Comparison of ENCODE assay signal across 10 mouse cellular contexts in the genomic region with DNA sequence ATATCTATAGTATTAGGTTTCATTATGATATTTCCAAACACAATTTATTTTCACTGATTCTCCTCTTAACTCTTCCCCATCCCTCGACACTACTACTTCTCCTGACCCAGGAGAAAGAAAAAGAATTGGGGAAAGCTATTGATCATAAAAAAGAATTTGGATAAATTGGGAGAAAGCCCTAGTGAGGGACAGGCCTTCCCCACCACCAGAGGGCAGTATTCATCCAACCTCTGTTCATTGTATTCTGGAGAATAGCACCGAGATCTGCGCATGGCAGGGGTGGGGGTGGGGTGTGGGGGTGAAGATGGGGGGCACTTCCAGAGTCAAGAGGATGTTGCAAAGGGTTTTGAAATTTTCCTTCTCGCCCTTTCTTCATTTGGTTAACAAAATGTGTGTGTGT. TPM values are rescaled to one million over a fixed set of nuclear protein-coding genes. Genes with fewer than 3 reads are reported as not detected.
A peak's percentile ranks its signal among the peaks of the same experiment; 100 is the strongest.
DNase-seq lines count a peak whose midpoint lies in the region; ATAC-seq and TF ChIP-seq lines count a peak whose summit lies in the region.
"Had no signal": no experiment of that assay in that cellular context is flagged by ENCODE, and none has a peak within 500 bp of the region (broad histone marks: within the 10 kb centered on the region; RNA-seq: fewer than 3 reads in every experiment).

No protein-coding gene starts in this region.

- ATAC-seq in cerebellum, adult (ENCODE audit: insufficient number of reproducible peaks, low FRiP score, low TSS enrichment): no peak

- no peak for DNase-seq in cerebellum, adult 2 months
- DNase-seq in left cerebral cortex, postnatal 14 days (ENCODE audit: low spot score in 2 of 2): peak; percentile 15 to 29
- no peak for DNase-seq in left cerebral cortex, adult 11 months (ENCODE audit: low spot score)
- DNase-seq in MEL (ENCODE audit: low read depth, low spot score): peak; percentile 16
- DNase-seq in heart, postnatal 36 days: peak; percentile 16 to 18
- peak; percentile 34 for DNase-seq in splenic B cell, adult 2 months (ENCODE audit: low read depth, low spot score)
- no peak for DNase-seq in cerebellum, adult 9-11 months

- 64% methylated on average over 4 of the region's 4 CpGs for WGBS in cerebellum, adult 2 months

- no peak for TF ChIP-seq EP300 in MEL (IDR thresholded peaks at IDR 0.05; ENCODE audit: low read depth in 1 of 2, low read length in 2 of 2)

- H3K9me3 ChIP-seq in MEL (replicated peaks; ENCODE audit: insufficient read depth, low read length): no peaks in the 10 kb centered on the region
- H3K9me3 ChIP-seq: heart, embryonic 13.5 days had no signal

- H3K4me1 ChIP-seq in cerebellum, adult 2 months (ENCODE audit: control insufficient read depth, insufficient read depth, low read length): no peaks in the 10 kb centered on the region; the same call in 1 of the 2 replicates
- H3K4me1 ChIP-seq in MEL (ENCODE audit: control insufficient read depth in 1 of 2, insufficient read depth in 2 of 2, low read length in 2 of 2): no peaks in the 10 kb centered on the region

- H3K4me3 ChIP-seq in cerebellum, adult 2 months (replicated peaks; ENCODE audit: insufficient read depth, low read depth, low read length): no peak overlapping the region
- H3K4me3 ChIP-seq in MEL (ENCODE audit: control insufficient read depth in 1 of 2, insufficient read depth in 1 of 2, low read depth in 2 of 2, low read length in 2 of 2): no peak overlapping the region
- H3K4me3 ChIP-seq: heart, embryonic 13.5 days had no signal

- intact Hi-C loops in left cerebral cortex, postnatal 14 days (cut with DNase I): no loop called here
- intact Hi-C loops in heart, postnatal 36 days (cut with DNase I): loop anchor here (5.0 kb wide), 1 partner anchor 738 kb away; no protein-coding TSS in a partner anchor

- H3K27ac ChIP-seq in cerebellum, adult 2 months (ENCODE audit: insufficient read depth, low read length): no peak overlapping the region
- H3K27ac ChIP-seq in MEL (ENCODE audit: control insufficient read depth, low read depth, low read length): no peak overlapping the region
- H3K27ac ChIP-seq: heart, embryonic 13.5 days had no signal

- 0 out of 2 replicates have a peak, but pooled peaks have one; percentile 20 for TF ChIP-seq CTCF in cerebellum, adult 2 months (IDR thresholded peaks at IDR 0.05; ENCODE audit: borderline replicate concordance, insufficient read depth, low read depth, low read length)
- TF ChIP-seq CTCF in MEL (IDR thresholded peaks at IDR 0.05 in 2 of 3, conservative IDR thresholded peaks at IDR 0.05 in 1 of 3; ENCODE audit: control insufficient read depth in 1 of 3, insufficient read depth in 1 of 3, low read depth in 2 of 3, low read length in 3 of 3, poor library complexity in 1 of 3, severe bottlenecking in 1 of 3): peak; percentile 15 to 63 (median 57); a peak in 4 of 6 replicates

- no peaks in the 10 kb centered on the region for H3K79me2 ChIP-seq in MEL (ENCODE audit: control insufficient read depth, insufficient read depth, low read length, poor library complexity)

- TF ChIP-seq RAD21 in MEL (IDR thresholded peaks at IDR 0.05; ENCODE audit: low read depth, low read length): peak; percentile 43

- no peaks in the 10 kb centered on the region for H3K27me3 ChIP-seq in cerebellum, adult 2 months (ENCODE audit: control insufficient read depth, insufficient read depth, low read length)
- H3K27me3 ChIP-seq in MEL (ENCODE audit: control insufficient read depth in 1 of 2, insufficient read depth in 2 of 2, low read length in 2 of 2): no peaks in the 10 kb centered on the region
- H3K27me3 ChIP-seq in splenic B cell, adult 2 months (ENCODE audit: control insufficient read depth, insufficient read depth, low read length, poor library complexity, severe bottlenecking): no peaks in the 10 kb centered on the region
- H3K27me3 ChIP-seq: heart, embryonic 13.5 days had no signal

- no peak for TF ChIP-seq POLR2A in cerebellum, adult 2 months (IDR thresholded peaks at IDR 0.05; ENCODE audit: borderline replicate concordance, insufficient read depth, low read length)
- TF ChIP-seq POLR2A in MEL (IDR thresholded peaks at IDR 0.05; ENCODE audit: control insufficient read depth in 1 of 2, insufficient read depth in 1 of 2, low read depth in 1 of 2, low read length in 2 of 2, poor library complexity in 1 of 2): no peak

- H3K9ac ChIP-seq in MEL (ENCODE audit: control insufficient read depth, low read depth, low read length, poor library complexity, severe bottlenecking): no peak overlapping the region
- H3K9ac ChIP-seq: heart, embryonic 13.5 days had no signal

- no peaks in the 10 kb centered on the region for H3K36me3 ChIP-seq in MEL (ENCODE audit: control insufficient read depth in 1 of 2, insufficient read depth in 2 of 2, low read length in 2 of 2)
- no peaks in the 10 kb centered on the region for H3K36me3 ChIP-seq in splenic B cell, adult 2 months (ENCODE audit: control insufficient read depth, insufficient read depth, low read length, poor library complexity, severe bottlenecking)
- H3K36me3 ChIP-seq: G1E; heart, embryonic 13.5 days had no signal

TF ChIP-seq in MEL, 35 proteins besides CTCF, POLR2A, EP300 and RAD21:
- TF ChIP-seq USF1 (IDR thresholded peaks at IDR 0.05; ENCODE audit: low read depth, low read length) (no peak), ZC3H11A (IDR thresholded peaks at IDR 0.05; ENCODE audit: low read depth, low read length) (peak; percentile 48), CHD1 (IDR thresholded peaks at IDR 0.05; ENCODE audit: low read depth, low read length) (no peak), SMC3 (IDR thresholded peaks at IDR 0.05; ENCODE audit: low read depth, low read length) (peak; percentile 58), MAFK (IDR thresholded peaks at IDR 0.05; ENCODE audit: borderline replicate concordance, low read depth, low read length) (no peak)
TF ChIP-seq in MEL: peak in this region for 2.

RNA-seq across cellular contexts. Expression of gene Lmo7, which starts 44.9 kb away (rescaled TPM):
- polyA plus RNA-seq in cerebellum, adult 2 months (2012; rRNA removed): 5.8 and 6.8 TPM in 2 replicates
- total RNA-seq in left cerebral cortex, postnatal 14 days (2021): 10 to 100 TPM; 84.0 to 89.7 TPM
- not detected in 2 replicates for total RNA-seq in MEL (2012; rRNA removed)
- polyA plus RNA-seq in MEL (2012; ENCODE audit: insufficient read depth in 1 of 2, insufficient read length in 2 of 2, low read depth in 1 of 2, low replicate concordance in 2 of 2, missing spikeins in 1 of 2): not detected
- 100 to 1,000 TPM; 360 to 412 TPM for total RNA-seq in heart, postnatal 36 days (2021)
- polyA plus RNA-seq: G1E had no signal

RNA-seq across cellular contexts. Expression of gene Gm9922, which starts 45.0 kb away (rescaled TPM):
- polyA plus RNA-seq in cerebellum, adult 2 months (2012; rRNA removed): 0.36 TPM in 1 of 2 replicates, not detected in the other
- total RNA-seq in left cerebral cortex, postnatal 14 days (2021): not detected
- not detected in 2 replicates for total RNA-seq in MEL (2012; rRNA removed)
- polyA plus RNA-seq in MEL (2012; ENCODE audit: insufficient read depth in 1 of 2, insufficient read length in 2 of 2, low read depth in 1 of 2, low replicate concordance in 2 of 2, missing spikeins in 1 of 2): not detected
- 1 to 10 TPM; 1.1 to 1.2 TPM for total RNA-seq in heart, postnatal 36 days (2021)
- total RNA-seq: G1E had no signal
- polyA plus RNA-seq: G1E had no signal

Comparison
In these comparisons a context has a peak if more than half of its experiments do, and no peak if none do; other contexts are left out.
1. DNase-seq: peak in left cerebral cortex, postnatal 14 days (2 of 2), MEL (single experiment), heart, postnatal 36 days (2 of 2) and splenic B cell, adult 2 months (single experiment); none in cerebellum, adult 2 months (0 of 2), left cerebral cortex, adult 11 months (single experiment) and cerebellum, adult 9-11 months (single experiment).
2. RNA of gene Lmo7, which starts 44.9 kb away (total RNA-seq): 360 to 412 TPM in heart, postnatal 36 days and 84.0 to 89.7 TPM in left cerebral cortex, postnatal 14 days; not detected in MEL; every median in the first group is over 10 times any median in the second.